ENCODE assay signal across 8 mouse cellular contexts in the genomic region with DNA sequence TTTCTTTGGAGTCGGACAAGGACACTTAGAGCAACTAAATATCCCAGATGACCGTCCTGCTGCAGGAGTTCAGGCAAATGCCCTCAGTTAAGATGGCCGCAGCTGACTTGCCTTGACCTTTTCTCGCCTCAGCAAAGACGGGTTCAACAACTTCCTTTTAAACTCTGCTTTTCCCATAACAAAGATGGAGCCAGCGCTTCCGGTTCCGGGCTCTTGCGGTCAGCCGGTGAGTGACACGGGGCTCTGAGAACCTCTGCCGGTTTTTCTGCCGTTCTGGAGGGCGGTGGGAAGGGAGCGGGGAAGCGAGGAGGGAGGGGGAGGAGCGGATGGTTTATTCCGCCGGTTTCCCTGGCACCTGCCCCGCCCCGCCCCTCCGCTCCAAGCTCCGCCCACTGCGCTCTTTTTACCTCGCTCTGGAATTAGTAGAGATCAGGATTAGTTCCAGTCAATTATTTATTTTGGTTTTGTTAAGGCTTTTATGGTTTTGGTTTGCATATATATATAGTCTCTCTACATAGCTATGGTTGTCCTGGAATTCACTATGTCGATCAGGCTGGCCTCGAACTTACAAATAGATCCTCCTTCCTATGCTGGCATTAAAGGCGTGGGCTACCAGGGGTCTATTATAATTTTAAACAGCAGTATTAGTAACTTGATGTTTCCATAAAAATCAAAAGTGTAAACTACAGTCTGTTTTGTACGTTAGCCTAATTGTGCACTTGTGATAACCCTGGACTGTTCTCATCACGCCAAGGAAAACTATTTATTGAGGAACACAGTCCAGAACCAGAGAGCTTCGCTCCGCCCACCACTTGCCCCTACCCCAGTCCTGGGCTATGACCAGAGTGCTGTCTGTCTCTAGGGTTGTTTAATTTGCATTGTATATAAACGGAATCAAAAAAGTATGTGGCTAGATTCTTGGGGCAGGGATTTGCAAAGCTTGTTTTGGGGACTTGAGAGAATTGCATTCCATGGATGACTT. TPM values are rescaled to one million over a fixed set of nuclear protein-coding genes. Genes with fewer than 3 reads are reported as not detected.
DNase-seq lines count a peak whose midpoint lies in the region; ATAC-seq and TF ChIP-seq lines count a peak whose summit lies in the region.

A gene (plus strand): TSS at position 176 of the 982 bp plus-strand sequence.

- H3K9me3 ChIP-seq in hindbrain, embryonic 13.5 days, result no peaks in the 10 kb centered on the region

- H3K4me3 ChIP-seq in hindbrain, embryonic 13.5 days, result peak within 1 kb of the TSS; percentile 57

- H3K27me3 ChIP-seq in Patski, result peaks cover 7% of the 10 kb centered on the region
- H3K27me3 ChIP-seq in hindbrain, embryonic 13.5 days, result peaks cover 4% of the 10 kb centered on the region; the same call in 1 of the 2 replicates

- POLR2A ChIA-PET in Patski (lab: Charles Lee), result interaction anchor here (0.7 to 1.3 kb wide), 2 partner anchors 45 to 1856 kb away, joined by 4 read pairs; no protein-coding TSS in a partner anchor

- in situ Hi-C loops in Patski (cut with MboI; ENCODE audit: low pct_unique_long_range_greater_than_20kb), result no loop called here

- peak; percentile 68 for DNase-seq in Patski (ENCODE audit: low read depth, low spot score)
- DNase-seq in cerebellum, postnatal 14 days, result peak; percentile 89 to 91
- peak; percentile 80 to 88 for DNase-seq in frontal cortex, postnatal 14 days (ENCODE audit: low spot score in 2 of 2)
- peak; percentile 72 to 75 for DNase-seq in layer of hippocampus, postnatal 25 days (ENCODE audit: extremely low spot score in 1 of 2, low spot score in 1 of 2)
- DNase-seq in lung, postnatal 25 days (ENCODE audit: low spot score), result peak; percentile 96
- DNase-seq in retina, embryonic 14.5 days (ENCODE audit: low spot score), result peak; percentile 94
- peak; percentile 85 for DNase-seq in thymus, postnatal 4 days

- H3K4me2 ChIP-seq in hindbrain, embryonic 13.5 days, result peak within 1 kb of the TSS; percentile 53

- H3K9ac ChIP-seq in hindbrain, embryonic 13.5 days, result peak within 1 kb of the TSS; percentile 76

- peak; percentile 93 for ATAC-seq in Patski
- ATAC-seq in hindbrain, embryonic 13.5 days (ENCODE audit: low FRiP score), result peak; percentile 94

- H3K4me1 ChIP-seq in hindbrain, embryonic 13.5 days (replicated peaks), result peaks cover 13% of the 10 kb centered on the region

- 10% methylated on average over 33 of the region's 33 CpGs for WGBS in hindbrain, embryonic 13.5 days

- no peak for TF ChIP-seq CTCF in Patski (IDR thresholded peaks at IDR 0.05)

- CTCF ChIA-PET in Patski (lab: Charles Lee), result interaction anchor here (0.8 to 2.0 kb wide), 5 partner anchors 10 to 111 kb away, joined by 3 to 7 read pairs (median 3); no protein-coding TSS in a partner anchor

- H3K36me3 ChIP-seq in hindbrain, embryonic 13.5 days, result no peaks in the 10 kb centered on the region

- peak within 1 kb of the TSS; percentile 85 for H3K27ac ChIP-seq in hindbrain, embryonic 13.5 days

RNA-seq across cellular contexts. Expression of the gene that starts here (rescaled TPM):
- 6.2 TPM for polyA plus RNA-seq in Patski (2021)
- polyA plus RNA-seq in hindbrain, embryonic 13.5 days (2015; fragmentation: Nextera tagmentation; extraction: Ambion mirVana), result 22.5 and 25.5 TPM in 2 replicates
- total RNA-seq in layer of hippocampus, postnatal 25 days (2021), result 10 to 100 TPM; 10.8 to 10.9 TPM

Comparison
In these comparisons a context has a peak if more than half of its experiments do, and no peak if none do; other contexts are left out.
1. Peak in every context shown above with its lines: DNase-seq, ATAC-seq, H3K4me3 ChIP-seq and H3K27ac ChIP-seq.